Mouse (Mus musculus) limb, embryonic 11.5 days (tissue): ENCODE results near the gene Adh6a. TPM values are rescaled to one million over a fixed set of nuclear protein-coding genes. Genes with fewer than 3 reads are reported as not detected.

Experiments used
- ATAC-seq: fragments of 200-750 bp; cut with Nextera tagmentation; 2 replicates; pipeline ENCODE4 v1.8.0; 2017; ENCODE audit warnings: low read depth; ENCODE audit not compliant: insufficient number of reproducible peaks, low FRiP score, low TSS enrichment
- DNase-seq: peaks from one replicate; pipeline ENCODE4 v3.0.0-alpha.2; 2015; ENCODE audit warnings: low spot score
- H3K27ac ChIP-seq: fragments of 300-500 bp; sonication (generic); replicated peaks from 2 replicates; pipeline ENCODE4 v1.5.1; 2014; ENCODE audit warnings: low read depth, mild to moderate bottlenecking, low read length
- H3K27me3 ChIP-seq: fragments of 300-500 bp; sonication (generic); 2 replicates; pipeline ENCODE4 v1.6.1; 2014; ENCODE audit warnings: mild to moderate bottlenecking, low read length, mixed read lengths; ENCODE audit not compliant: control insufficient read depth, insufficient read depth
- H3K36me3 ChIP-seq: fragments of 300-500 bp; sonication (generic); 2 replicates; pipeline ENCODE4 v1.6.1; 2014; ENCODE audit warnings: mild to moderate bottlenecking, low read length, moderate library complexity, mixed read lengths; ENCODE audit not compliant: control insufficient read depth, insufficient read depth
- H3K4me1 ChIP-seq: fragments of 300-500 bp; sonication (generic); 2 replicates; pipeline ENCODE4 v1.6.1; 2014; ENCODE audit warnings: low read length, mixed read lengths; ENCODE audit not compliant: control insufficient read depth, insufficient read depth
- H3K4me2 ChIP-seq: fragments of 300-500 bp; sonication (generic); 2 replicates; pipeline ENCODE4 v1.6.1; 2014; ENCODE audit warnings: low read depth, mild to moderate bottlenecking, moderate library complexity; ENCODE audit not compliant: severe bottlenecking
- H3K4me3 ChIP-seq: fragments of 300-500 bp; sonication (generic); 2 replicates; pipeline ENCODE4 v1.5.1; 2014; ENCODE audit warnings: low read depth, low read length
- H3K9ac ChIP-seq: fragments of 300-500 bp; sonication (generic); 2 replicates; pipeline ENCODE4 v1.6.1; 2014; ENCODE audit warnings: mild to moderate bottlenecking, low read length
- H3K9me3 ChIP-seq: fragments of 300-500 bp; sonication (generic); 2 replicates; pipeline ENCODE4 v1.6.1; 2016; ENCODE audit warnings: low read length; ENCODE audit not compliant: control insufficient read depth
- WGBS: fragments of 180-500 bp; shearing (Covaris S2); extraction: QIAGEN DNeasy Blood & Tissue Kit; methylation state at CpG from one replicate; pipeline ENCODE4 v1.1.7; 2014; 5-methylcytosine and 5-hydroxymethylcytosine counted together
- polyA plus RNA-seq: library from polyadenylated mRNA; unstranded; fragments of >200 nt; fragmentation: Nextera tagmentation; extraction: Ambion mirVana; gene quantifications from 2 replicates; pipeline ENCODE4 v1.2.1, GENCODE M21; 2014

The Adh6a gene
- polyA plus RNA-seq, result not detected in 2 replicates

DNA sequence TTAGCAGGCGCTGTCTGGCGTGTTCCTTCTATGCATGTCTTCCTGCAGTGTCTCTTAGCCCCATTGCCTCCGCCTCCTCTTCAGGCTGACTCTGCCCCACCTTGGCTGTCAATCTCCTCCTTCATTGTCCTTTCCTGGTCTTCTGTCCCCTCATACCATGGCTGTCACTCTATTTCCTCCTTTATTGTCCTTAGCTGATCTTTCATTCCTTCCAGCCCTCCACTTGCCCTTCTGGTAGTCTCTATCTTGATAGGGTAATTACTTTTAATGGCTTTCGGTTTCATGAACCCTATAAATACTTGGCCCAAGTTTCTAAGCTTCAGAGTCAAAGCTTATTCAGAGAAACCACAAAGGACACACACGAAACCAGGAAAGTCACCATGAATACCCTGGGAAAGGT lies at the start of gene Adh6a:
Adh6a (plus strand) TSS at position 322 of the 400 bp plus-strand sequence.
- DNase-seq (no peak), ATAC-seq (no peak)
- Histone ChIP-seq H3K9me3 (no peaks in the 10 kb centered on the region), H3K36me3 (no peaks in the 10 kb centered on the region), H3K9ac (no peak within 1 kb of the TSS), H3K4me3 (no peak within 1 kb of the TSS), H3K4me2 (no peak within 1 kb of the TSS), H3K4me1 (no peaks in the 10 kb centered on the region), H3K27me3 (no peaks in the 10 kb centered on the region), H3K27ac (no peak within 1 kb of the TSS)
- WGBS, result 87% methylated on average over 5 of the region's 5 CpGs

DNA sequence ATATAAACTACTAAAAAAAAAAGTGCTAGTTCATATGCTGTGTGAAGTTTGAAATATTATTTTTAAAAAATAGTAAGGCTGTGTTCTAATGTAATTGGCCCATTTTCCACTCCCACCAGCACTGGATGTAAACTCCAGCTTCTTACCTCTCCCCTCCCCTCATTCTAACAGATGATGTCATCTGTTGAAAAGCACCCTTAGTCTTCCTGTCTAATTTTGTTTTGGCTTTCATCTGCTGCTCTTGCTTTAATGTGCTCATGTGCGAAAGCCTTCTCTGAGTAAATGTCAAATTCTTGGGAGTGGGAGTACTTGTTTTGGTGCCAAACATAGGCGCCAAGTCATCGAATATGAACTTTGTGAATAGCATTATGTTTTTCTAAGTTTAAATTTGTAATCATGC lies 48.4 kb upstream of the Adh6a start:
- no peak overlapping the region for H3K4me3 ChIP-seq
- H3K27ac ChIP-seq, result no peak overlapping the region
- ATAC-seq (no peak), DNase-seq (no peak)
- H3K36me3 ChIP-seq, result no peaks in the 10 kb centered on the region
- WGBS, result 84% methylated on average over 3 of the region's 3 CpGs
- H3K9me3 ChIP-seq, result no peaks in the 10 kb centered on the region
- no peak overlapping the region for H3K9ac ChIP-seq
- no peaks in the 10 kb centered on the region for H3K4me1 ChIP-seq
- H3K27me3 ChIP-seq, result no peaks in the 10 kb centered on the region
- no peak overlapping the region for H3K4me2 ChIP-seq

DNA sequence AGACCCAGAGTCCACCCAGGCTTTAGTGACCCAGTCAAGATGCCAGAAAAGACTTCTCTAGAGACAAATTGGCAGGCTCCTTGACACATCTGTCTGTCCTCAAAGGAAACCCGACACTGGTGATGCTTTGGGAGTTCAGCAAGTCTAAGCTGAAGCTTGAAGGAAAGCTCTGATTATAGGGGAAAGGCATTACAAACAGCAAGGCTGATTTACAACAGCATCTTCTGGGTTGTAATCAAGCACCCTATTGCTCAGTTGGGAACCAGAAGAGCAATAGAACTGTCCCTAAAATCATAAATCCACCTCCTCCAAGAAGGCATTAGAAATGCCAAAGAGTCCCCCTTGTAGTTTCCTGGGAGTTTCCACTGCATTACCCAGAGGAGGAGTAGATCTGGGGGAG lies 42.6 kb upstream of the Adh6a start:
- Histone ChIP-seq H3K27ac (no peak overlapping the region), H3K36me3 (no peaks in the 10 kb centered on the region), H3K9ac (no peak overlapping the region), H3K4me2 (no peak overlapping the region), H3K4me1 (no peaks in the 10 kb centered on the region), H3K4me3 (no peak overlapping the region), H3K9me3 (no peaks in the 10 kb centered on the region), H3K27me3 (no peaks in the 10 kb centered on the region)
- ATAC-seq (no peak), DNase-seq (no peak)
- 3% methylated on average over 1 of the region's 1 CpGs for WGBS

DNA sequence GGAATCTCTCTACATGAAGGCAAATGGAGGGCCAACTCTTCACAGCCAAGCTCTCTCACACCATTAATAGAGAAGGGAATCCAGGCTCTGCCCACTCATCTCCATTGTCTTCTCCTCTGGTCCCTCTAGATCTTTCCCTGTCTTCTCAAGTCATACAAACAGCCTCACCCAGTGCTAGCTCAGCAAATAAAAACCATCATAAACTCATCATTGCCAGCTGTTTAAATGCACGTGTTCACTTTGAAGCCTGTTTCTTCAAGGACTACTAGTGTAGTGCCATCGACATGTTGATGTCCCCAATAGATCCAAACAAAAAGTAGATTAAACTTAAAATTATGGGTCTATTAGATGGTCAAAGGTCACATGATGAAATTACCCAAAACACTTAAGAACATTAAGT lies 41.8 kb upstream of the Adh6a start:
- Histone ChIP-seq H3K4me1 (no peaks in the 10 kb centered on the region), H3K27ac (no peak overlapping the region), H3K27me3 (no peaks in the 10 kb centered on the region), H3K9me3 (no peaks in the 10 kb centered on the region), H3K4me2 (no peak overlapping the region), H3K36me3 (no peaks in the 10 kb centered on the region), H3K9ac (no peak overlapping the region), H3K4me3 (no peak overlapping the region)
- ATAC-seq (no peak), DNase-seq (no peak)
- 43% methylated on average over 2 of the region's 2 CpGs for WGBS

DNA sequence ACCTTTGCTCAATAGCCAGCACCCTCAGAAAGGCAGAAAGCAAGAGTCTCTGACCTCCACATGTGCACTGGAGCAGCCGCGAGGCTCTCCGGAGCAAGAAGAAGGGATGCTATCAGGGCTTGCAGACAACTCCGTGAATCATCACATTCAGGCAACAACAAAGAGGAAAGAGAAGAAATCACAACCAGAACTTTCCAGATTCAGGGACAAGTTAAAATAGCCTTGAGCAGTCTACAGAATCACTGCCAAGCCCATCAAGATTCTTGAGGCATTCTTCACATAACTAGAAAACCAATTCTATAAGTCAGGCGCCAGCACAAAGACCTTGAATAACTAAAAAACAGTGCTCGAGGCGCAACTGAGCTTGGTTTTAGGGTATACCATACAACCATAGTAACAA lies 40.0 kb upstream of the Adh6a start:
- no peak overlapping the region for H3K27ac ChIP-seq
- H3K27me3 ChIP-seq, result no peaks in the 10 kb centered on the region
- H3K4me2 ChIP-seq, result no peak overlapping the region
- H3K9ac ChIP-seq, result no peak overlapping the region
- H3K4me3 ChIP-seq, result no peak overlapping the region
- no peaks in the 10 kb centered on the region for H3K9me3 ChIP-seq
- no peaks in the 10 kb centered on the region for H3K36me3 ChIP-seq
- 90% methylated on average over 7 of the region's 7 CpGs for WGBS
- no peaks in the 10 kb centered on the region for H3K4me1 ChIP-seq
- ATAC-seq, result no peak
- no peak for DNase-seq

- Histone ChIP-seq H3K36me3 (no peaks in the 10 kb centered on the region), H3K27ac (no peak overlapping the region), H3K4me2 (no peak overlapping the region), H3K4me3 (no peak overlapping the region), H3K4me1 (no peaks in the 10 kb centered on the region), H3K9me3 (no peaks in the 10 kb centered on the region), H3K27me3 (no peaks in the 10 kb centered on the region), H3K9ac (no peak overlapping the region)
- ATAC-seq (no peak), DNase-seq (no peak)
- WGBS, result 69% methylated on average over 3 of the region's 3 CpGs
Measured at GRCm38 (mm10) chr3:138275100-138275499, 38.0 kb upstream of the Adh6a start.

DNA sequence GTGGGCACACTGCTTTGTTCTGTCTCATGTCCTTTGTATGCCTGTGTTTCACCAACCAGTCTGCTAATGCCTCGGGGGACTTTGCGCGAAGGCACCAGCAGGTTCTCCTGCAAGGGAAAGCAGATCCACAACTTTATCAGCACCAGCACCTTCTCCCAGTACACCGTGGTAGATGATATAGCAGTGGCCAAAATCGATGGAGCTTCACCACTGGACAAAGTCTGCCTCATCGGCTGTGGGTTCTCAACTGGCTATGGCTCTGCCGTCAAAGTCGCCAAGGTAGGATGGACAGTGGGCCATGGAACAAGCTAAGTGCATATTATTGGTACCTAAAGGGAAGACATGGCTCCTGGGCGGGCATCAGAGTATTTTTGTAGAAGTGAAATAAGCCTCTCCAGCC lies 30.5 kb upstream of the Adh6a start:
- no peak overlapping the region for H3K4me2 ChIP-seq
- 95% methylated on average over 9 of the region's 9 CpGs for WGBS
- no peaks in the 10 kb centered on the region for H3K9me3 ChIP-seq
- H3K27ac ChIP-seq, result no peak overlapping the region
- no peaks in the 10 kb centered on the region for H3K36me3 ChIP-seq
- ATAC-seq (no peak), DNase-seq (no peak)
- H3K9ac ChIP-seq, result no peak overlapping the region
- H3K27me3 ChIP-seq, result no peaks in the 10 kb centered on the region
- H3K4me3 ChIP-seq, result no peak overlapping the region
- H3K4me1 ChIP-seq, result no peaks in the 10 kb centered on the region

DNA sequence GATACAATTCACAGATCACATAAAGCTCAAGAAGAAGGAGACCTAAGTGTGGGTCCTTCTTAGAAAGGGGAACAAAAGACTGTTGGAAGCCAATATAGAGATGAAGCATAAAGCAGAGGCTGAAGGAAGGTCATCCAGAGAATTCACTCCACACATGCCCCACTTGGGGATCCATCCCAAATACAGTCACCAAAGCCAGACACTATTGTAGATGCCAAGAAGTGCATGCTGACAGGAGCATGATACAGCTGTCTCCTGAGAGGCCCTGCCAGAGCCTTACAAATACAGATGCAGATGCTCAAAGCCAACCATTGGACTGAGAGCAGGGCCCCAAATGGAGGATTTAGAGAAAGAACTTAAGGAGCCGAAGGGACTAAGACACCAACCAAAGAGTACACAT lies 29.3 kb upstream of the Adh6a start:
- Histone ChIP-seq H3K36me3 (no peaks in the 10 kb centered on the region), H3K4me2 (no peak overlapping the region), H3K4me1 (no peaks in the 10 kb centered on the region), H3K4me3 (no peak overlapping the region), H3K27me3 (no peaks in the 10 kb centered on the region), H3K9me3 (no peaks in the 10 kb centered on the region), H3K27ac (no peak overlapping the region), H3K9ac (no peak overlapping the region)
- DNase-seq (no peak), ATAC-seq (no peak)
- 100% methylated on average over 1 of the region's 1 CpGs for WGBS

GRCm38 (mm10) chr3:138285986-138286385 lies 27.1 kb upstream of the Adh6a start:
- Histone ChIP-seq H3K4me2 (no peak overlapping the region), H3K36me3 (no peaks in the 10 kb centered on the region), H3K4me3 (no peak overlapping the region), H3K9me3 (no peaks in the 10 kb centered on the region), H3K27me3 (no peaks in the 10 kb centered on the region), H3K27ac (no peak overlapping the region), H3K9ac (no peak overlapping the region), H3K4me1 (no peaks in the 10 kb centered on the region)
- DNase-seq, result no peak
- no peak for ATAC-seq
- 92% methylated on average over 7 of the region's 7 CpGs for WGBS
